In genomic region chr4:134601981-134602380, GRCm38 (mm10) we compare ENCODE assay signal across 9 mouse cellular contexts. TPM values are rescaled to one million over a fixed set of nuclear protein-coding genes. Genes with fewer than 3 reads are reported as not detected.
A peak's percentile ranks its signal among the peaks of the same experiment; 100 is the strongest.
DNase-seq lines count a peak whose midpoint lies in the region; ATAC-seq and TF ChIP-seq lines count a peak whose summit lies in the region.
"Had no signal": no experiment of that assay in that cellular context is flagged by ENCODE, and none has a peak within 500 bp of the region (broad histone marks: within the 10 kb centered on the region; RNA-seq: fewer than 3 reads in every experiment).

No protein-coding gene starts in this region.

- WGBS in kidney, adult 2 months, result 40% methylated on average over 7 of the region's 7 CpGs
- WGBS in liver, embryonic 13.5 days (ENCODE audit: insufficient replicate concordance), result 15% methylated on average over 7 of the region's 7 CpGs

- peaks cover 7% of the 10 kb centered on the region; the same call in 1 of the 2 replicates for H3K4me1 ChIP-seq in kidney, adult 2 months (ENCODE audit: control insufficient read depth, insufficient read depth, low read length)
- H3K4me1 ChIP-seq in G1E (ENCODE audit: insufficient read depth, low read depth, low read length), result peaks cover 74% of the 10 kb centered on the region
- H3K4me1 ChIP-seq in liver, embryonic 13.5 days (replicated peaks), result peaks cover 54% of the 10 kb centered on the region

- no peaks in the 10 kb centered on the region for H3K36me3 ChIP-seq in kidney, adult 2 months (ENCODE audit: control insufficient read depth, insufficient read depth, low read length)
- H3K36me3 ChIP-seq in G1E (replicated peaks), result no peaks in the 10 kb centered on the region
- no peaks in the 10 kb centered on the region for H3K36me3 ChIP-seq in liver, embryonic 13.5 days
- H3K36me3 ChIP-seq: midbrain, embryonic 12.5 days had no signal

- peak overlapping the region; percentile 32 for H3K4me2 ChIP-seq in liver, embryonic 13.5 days
- H3K4me2 ChIP-seq: midbrain, embryonic 12.5 days had no signal

- no peaks in the 10 kb centered on the region for H3K27me3 ChIP-seq in kidney, adult 2 months (replicated peaks; ENCODE audit: control insufficient read depth, insufficient read depth, low read length)
- peaks cover 51% of the 10 kb centered on the region for H3K27me3 ChIP-seq in G1E (ENCODE audit: insufficient read depth, low read length)
- peaks cover 9% of the 10 kb centered on the region; the same call in 1 of the 2 replicates for H3K27me3 ChIP-seq in liver, embryonic 13.5 days
- H3K27me3 ChIP-seq: midbrain, embryonic 12.5 days had no signal

- no peak for TF ChIP-seq POLR2A in kidney, adult 2 months (IDR thresholded peaks at IDR 0.05; ENCODE audit: low read depth, low read length)

- no peak for TF ChIP-seq CTCF in kidney, adult 2 months (conservative IDR thresholded peaks at IDR 0.05; ENCODE audit: insufficient read depth, insufficient read length, low read depth, low read length)
- TF ChIP-seq CTCF in G1E (IDR thresholded peaks at IDR 0.05; ENCODE audit: low read depth, low read length), result no peak

- no peak overlapping the region for H3K27ac ChIP-seq in kidney, adult 2 months (ENCODE audit: insufficient read depth, low read depth, low read length)
- peak overlapping the region; percentile 51 for H3K27ac ChIP-seq in liver, embryonic 13.5 days
- H3K27ac ChIP-seq: midbrain, embryonic 12.5 days had no signal

- H3K9me3 ChIP-seq in G1E (replicated peaks), result no peaks in the 10 kb centered on the region
- no peaks in the 10 kb centered on the region for H3K9me3 ChIP-seq in liver, embryonic 13.5 days (replicated peaks)
- H3K9me3 ChIP-seq: midbrain, embryonic 12.5 days had no signal

- no peak overlapping the region for H3K4me3 ChIP-seq in kidney, adult 2 months (ENCODE audit: insufficient read depth, low read depth, low read length)
- peak overlapping the region; percentile 39; the same call in 1 of the 2 replicates for H3K4me3 ChIP-seq in G1E (ENCODE audit: low read depth, low read length)
- H3K4me3 ChIP-seq in liver, embryonic 13.5 days (replicated peaks), result no peak overlapping the region
- H3K4me3 ChIP-seq: midbrain, embryonic 12.5 days had no signal

- H3K9ac ChIP-seq in liver, embryonic 13.5 days, result 0 out of 2 replicates have a peak overlapping the region, but pooled peaks have one; percentile 3
- H3K9ac ChIP-seq: midbrain, embryonic 12.5 days had no signal

- ATAC-seq in G1E (ENCODE audit: extremely low read depth, insufficient number of reproducible peaks, low FRiP score, poor library complexity, severe bottlenecking), result peak; percentile 70
- peak; percentile 79 for ATAC-seq in liver, embryonic 13.5 days (ENCODE audit: low read depth)

- peak; percentile 40 for DNase-seq in kidney, adult 2 months
- no peak for DNase-seq in kidney, postnatal 14 days
- peak; percentile 59 for DNase-seq in G1E (ENCODE audit: low spot score)
- peak; percentile 12 for DNase-seq in T-cell, adult 2 months (ENCODE audit: low spot score)
- peak; percentile 35 for DNase-seq in liver, embryonic 13.5 days
- no peak for DNase-seq in spleen, adult 12 weeks (ENCODE audit: low spot score)
- no peak for DNase-seq in layer of hippocampus, adult 11-12 months (ENCODE audit: low spot score)
- DNase-seq: right cerebral cortex, postnatal 4 days had no signal

RNA-seq across cellular contexts. Expression of gene Selenon, which starts 50.0 kb away (rescaled TPM):
- polyA plus RNA-seq in kidney, adult 2 months (2012; rRNA removed), result 9.8 and 10.2 TPM in 2 replicates
- total RNA-seq in G1E (2014; fragmentation: Nextera tagmentation) (not detected in 2 replicates), G1E (2017) (0.05 and 0.12 TPM in 2 replicates)
- 0.04 TPM in 1 of 2 replicates, not detected in the other for polyA plus RNA-seq in G1E (2012)
- polyA plus RNA-seq in liver, embryonic 13.5 days (2015; fragmentation: Nextera tagmentation; extraction: Ambion mirVana), result 1.8 and 2.3 TPM in 2 replicates

Comparison
In these comparisons a context has a peak if more than half of its experiments do, and no peak if none do; other contexts are left out.
1. DNase-seq: peak in kidney, adult 2 months (single experiment), G1E (single experiment), T-cell, adult 2 months (single experiment) and liver, embryonic 13.5 days (single experiment); none in kidney, postnatal 14 days (single experiment), spleen, adult 12 weeks (single experiment) and layer of hippocampus, adult 11-12 months (single experiment).